Mouse (Mus musculus): ENCODE data around the gene Sfrp2. TPM values are rescaled to one million over a fixed set of nuclear protein-coding genes. Genes with fewer than 3 reads are reported as not detected.

Sfrp2 gene
- polyA plus RNA-seq, 1 experiment from 2014 or later = 166 TPM

DNA sequence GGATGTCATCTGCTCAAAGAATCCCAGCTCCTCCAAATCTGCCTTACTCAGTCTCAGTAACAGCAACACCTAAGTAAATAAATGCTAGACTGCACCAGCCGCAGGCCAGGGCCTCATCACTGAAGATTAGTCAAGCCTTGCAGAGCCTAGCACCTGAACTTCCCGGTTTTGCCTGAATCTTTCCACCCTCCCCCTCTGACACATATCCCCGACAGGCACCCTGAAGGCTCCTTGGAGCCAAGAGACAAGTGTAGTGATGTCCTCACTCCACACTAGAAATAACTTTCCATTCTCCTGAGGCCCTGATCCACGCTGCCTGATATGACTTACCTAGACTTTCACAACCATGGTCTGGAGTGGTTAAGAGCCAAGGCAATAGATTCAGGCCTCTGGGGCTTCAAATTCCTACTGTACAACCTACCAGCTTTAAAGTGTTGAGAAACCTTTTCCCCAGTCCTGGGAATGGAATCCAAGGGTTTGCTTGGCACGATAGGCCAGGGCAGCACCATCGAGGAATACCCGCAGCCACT, 21.7 kb downstream of the Sfrp2 start:
- 69% methylated on average over 7 of the region's 7 CpGs for WGBS
- Histone ChIP-seq H3K9ac (replicated peaks; ENCODE audit: low read length) (no peak overlapping the region), H3K27me3 (ENCODE audit: insufficient read depth, low read length) (peaks cover 4% of the 10 kb centered on the region; the same call in 1 of the 2 replicates), H3K27ac (ENCODE audit: low read length) (no peak overlapping the region), H3K4me3 (ENCODE audit: low read length) (no peak overlapping the region), H3K9me3 (ENCODE audit: low read length) (no peaks in the 10 kb centered on the region), H3K36me3 (ENCODE audit: insufficient read depth, low read length) (no peaks in the 10 kb centered on the region), H3K4me1 (ENCODE audit: insufficient read depth, low read length) (peaks cover 23% of the 10 kb centered on the region), H3K4me2 (replicated peaks; ENCODE audit: low read depth, low read length) (no peak overlapping the region)
- no peak for ATAC-seq (ENCODE audit: low FRiP score, low TSS enrichment)

- H3K27ac ChIP-seq (ENCODE audit: low read length) = no peak overlapping the region
- peaks cover 4% of the 10 kb centered on the region; the same call in 1 of the 2 replicates for H3K27me3 ChIP-seq (ENCODE audit: insufficient read depth, low read length)
- H3K4me3 ChIP-seq (ENCODE audit: low read length) = peak overlapping the region; percentile 66
- peak overlapping the region; percentile 69 for H3K9ac ChIP-seq (replicated peaks; ENCODE audit: low read length)
- peak; percentile 79 for ATAC-seq (ENCODE audit: low FRiP score, low TSS enrichment)
- WGBS = 3% methylated on average over 43 of the region's 44 CpGs
- H3K9me3 ChIP-seq (ENCODE audit: low read length) = no peaks in the 10 kb centered on the region
- peaks cover 8% of the 10 kb centered on the region for H3K4me1 ChIP-seq (ENCODE audit: insufficient read depth, low read length)
- no peaks in the 10 kb centered on the region for H3K36me3 ChIP-seq (ENCODE audit: insufficient read depth, low read length)
- peak overlapping the region; percentile 86 for H3K4me2 ChIP-seq (replicated peaks; ENCODE audit: low read depth, low read length)
Observed at GRCm38 (mm10) chr3:83789651-83790451, 23.7 kb downstream of the Sfrp2 start.

DNA sequence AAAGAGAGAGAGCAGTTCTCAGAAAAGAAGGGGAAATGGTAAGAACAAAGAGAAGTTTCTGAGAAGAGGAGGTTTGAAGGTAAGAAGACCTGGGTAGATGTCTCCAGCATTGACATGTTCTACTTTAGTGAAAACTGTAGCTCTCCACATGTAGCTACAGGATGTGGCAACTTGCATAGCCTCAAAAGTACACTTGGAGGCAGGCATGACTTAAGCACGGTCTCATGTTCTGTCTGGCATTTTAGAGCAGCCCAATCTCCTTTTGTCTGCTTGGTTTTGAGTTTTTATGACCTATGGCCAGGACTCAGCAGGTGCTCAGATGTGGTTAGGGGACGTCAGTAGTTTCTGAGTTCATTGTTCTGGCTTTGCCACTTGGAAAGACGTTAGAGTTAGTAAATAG, 25.3 kb downstream of the Sfrp2 start:
- no peak overlapping the region for H3K4me3 ChIP-seq (ENCODE audit: low read length)
- no peak for ATAC-seq (ENCODE audit: low FRiP score, low TSS enrichment)
- WGBS = 74% methylated on average over 3 of the region's 3 CpGs
- H3K36me3 ChIP-seq (ENCODE audit: insufficient read depth, low read length) = no peaks in the 10 kb centered on the region
- no peak overlapping the region for H3K9ac ChIP-seq (replicated peaks; ENCODE audit: low read length)
- no peak overlapping the region for H3K27ac ChIP-seq (ENCODE audit: low read length)
- no peak overlapping the region for H3K4me2 ChIP-seq (replicated peaks; ENCODE audit: low read depth, low read length)
- peaks cover 5% of the 10 kb centered on the region; the same call in 1 of the 2 replicates for H3K4me1 ChIP-seq (ENCODE audit: insufficient read depth, low read length)
- H3K27me3 ChIP-seq (ENCODE audit: insufficient read depth, low read length) = peaks cover 4% of the 10 kb centered on the region; the same call in 1 of the 2 replicates
- H3K9me3 ChIP-seq (ENCODE audit: low read length) = no peaks in the 10 kb centered on the region

- Histone ChIP-seq H3K4me3 (ENCODE audit: low read length) (no peak overlapping the region), H3K9me3 (ENCODE audit: low read length) (peaks cover 6% of the 10 kb centered on the region), H3K9ac (replicated peaks; ENCODE audit: low read length) (no peak overlapping the region), H3K4me1 (ENCODE audit: insufficient read depth, low read length) (no peaks in the 10 kb centered on the region), H3K27me3 (ENCODE audit: insufficient read depth, low read length) (no peaks in the 10 kb centered on the region), H3K4me2 (replicated peaks; ENCODE audit: low read depth, low read length) (no peak overlapping the region), H3K27ac (ENCODE audit: low read length) (no peak overlapping the region), H3K36me3 (ENCODE audit: insufficient read depth, low read length) (no peaks in the 10 kb centered on the region)
- no peak for ATAC-seq (ENCODE audit: low FRiP score, low TSS enrichment)
- WGBS = 52% methylated on average over 6 of the region's 6 CpGs
Observed at GRCm38 (mm10) chr3:83797098-83797497, 31.0 kb downstream of the Sfrp2 start.

DNA sequence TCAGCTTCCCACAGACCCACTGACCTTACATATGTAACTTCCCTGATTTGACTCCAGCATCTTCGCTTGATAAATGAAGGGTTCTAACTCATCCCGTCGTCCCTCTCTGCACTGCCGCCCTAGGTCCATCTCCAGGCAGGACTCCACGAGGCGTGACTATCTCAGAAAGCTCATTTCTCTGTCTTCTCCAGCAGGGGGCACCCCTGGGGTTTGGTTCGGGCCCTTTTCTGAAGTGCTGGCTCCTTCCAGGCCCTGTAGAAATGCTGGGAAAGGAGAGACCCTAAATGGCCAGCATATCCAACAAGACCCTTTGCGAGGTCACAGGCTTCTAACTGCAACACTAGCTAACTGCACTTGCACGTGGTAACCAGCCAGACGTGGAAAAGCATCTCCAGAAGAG, 31.7 kb downstream of the Sfrp2 start:
- peak; percentile 77 for ATAC-seq (ENCODE audit: low FRiP score, low TSS enrichment)
- H3K9ac ChIP-seq (replicated peaks; ENCODE audit: low read length) = 0 out of 2 replicates have a peak overlapping the region, but pooled peaks have one; percentile 5
- 4% methylated on average over 10 of the region's 10 CpGs for WGBS
- H3K9me3 ChIP-seq (ENCODE audit: low read length) = peaks cover 6% of the 10 kb centered on the region
- H3K4me3 ChIP-seq (ENCODE audit: low read length) = no peak overlapping the region
- H3K36me3 ChIP-seq (ENCODE audit: insufficient read depth, low read length) = no peaks in the 10 kb centered on the region
- peak overlapping the region; percentile 15; the same call in 1 of the 2 replicates for H3K4me2 ChIP-seq (replicated peaks; ENCODE audit: low read depth, low read length)
- no peak overlapping the region for H3K27ac ChIP-seq (ENCODE audit: low read length)
- H3K27me3 ChIP-seq (ENCODE audit: insufficient read depth, low read length) = no peaks in the 10 kb centered on the region
- no peaks in the 10 kb centered on the region for H3K4me1 ChIP-seq (ENCODE audit: insufficient read depth, low read length)

GRCm38 (mm10) chr3:83799486-83799885, 33.4 kb downstream of the Sfrp2 start:
- no peaks in the 10 kb centered on the region for H3K36me3 ChIP-seq (ENCODE audit: insufficient read depth, low read length)
- no peaks in the 10 kb centered on the region for H3K4me1 ChIP-seq (ENCODE audit: insufficient read depth, low read length)
- H3K9ac ChIP-seq (replicated peaks; ENCODE audit: low read length) = no peak overlapping the region
- no peak for ATAC-seq (ENCODE audit: low FRiP score, low TSS enrichment)
- H3K9me3 ChIP-seq (ENCODE audit: low read length) = peaks cover 6% of the 10 kb centered on the region
- H3K27ac ChIP-seq (ENCODE audit: low read length) = no peak overlapping the region
- H3K4me3 ChIP-seq (ENCODE audit: low read length) = no peak overlapping the region
- no peaks in the 10 kb centered on the region for H3K27me3 ChIP-seq (ENCODE audit: insufficient read depth, low read length)
- H3K4me2 ChIP-seq (replicated peaks; ENCODE audit: low read depth, low read length) = no peak overlapping the region
- 90% methylated on average over 7 of the region's 7 CpGs for WGBS

GRCm38 (mm10) chr3:83801649-83802155, 35.6 kb downstream of the Sfrp2 start:
- Histone ChIP-seq H3K27ac (ENCODE audit: low read length) (no peak overlapping the region), H3K9me3 (ENCODE audit: low read length) (peaks cover 6% of the 10 kb centered on the region), H3K4me1 (ENCODE audit: insufficient read depth, low read length) (no peaks in the 10 kb centered on the region), H3K36me3 (ENCODE audit: insufficient read depth, low read length) (no peaks in the 10 kb centered on the region), H3K4me2 (replicated peaks; ENCODE audit: low read depth, low read length) (no peak overlapping the region), H3K27me3 (ENCODE audit: insufficient read depth, low read length) (no peaks in the 10 kb centered on the region), H3K9ac (replicated peaks; ENCODE audit: low read length) (no peak overlapping the region), H3K4me3 (ENCODE audit: low read length) (no peak overlapping the region)
- WGBS = 96% methylated on average over 4 of the region's 4 CpGs
- no peak for ATAC-seq (ENCODE audit: low FRiP score, low TSS enrichment)

DNA sequence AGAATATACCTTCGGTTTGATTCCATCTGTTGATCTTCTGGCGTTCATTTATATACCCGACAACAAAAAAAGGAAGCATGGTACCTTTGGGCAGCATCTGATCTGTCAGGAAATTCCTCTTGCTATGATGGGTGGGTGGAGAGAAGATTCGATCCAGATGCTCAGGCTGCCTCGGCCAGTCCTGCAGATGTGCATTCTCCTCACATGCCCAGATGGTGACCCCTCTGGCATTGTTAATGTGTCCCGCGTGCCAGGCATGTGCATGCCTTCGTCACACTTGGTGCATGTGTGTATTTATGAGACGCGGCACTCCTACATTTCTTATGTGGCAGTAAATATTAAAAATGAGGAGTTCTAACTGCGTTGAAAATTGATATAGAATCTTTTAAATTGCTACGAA, 42.4 kb downstream of the Sfrp2 start:
- WGBS = 85% methylated on average over 12 of the region's 12 CpGs
- ATAC-seq (ENCODE audit: low FRiP score, low TSS enrichment) = no peak
- H3K27ac ChIP-seq (ENCODE audit: low read length) = no peak overlapping the region

DNA sequence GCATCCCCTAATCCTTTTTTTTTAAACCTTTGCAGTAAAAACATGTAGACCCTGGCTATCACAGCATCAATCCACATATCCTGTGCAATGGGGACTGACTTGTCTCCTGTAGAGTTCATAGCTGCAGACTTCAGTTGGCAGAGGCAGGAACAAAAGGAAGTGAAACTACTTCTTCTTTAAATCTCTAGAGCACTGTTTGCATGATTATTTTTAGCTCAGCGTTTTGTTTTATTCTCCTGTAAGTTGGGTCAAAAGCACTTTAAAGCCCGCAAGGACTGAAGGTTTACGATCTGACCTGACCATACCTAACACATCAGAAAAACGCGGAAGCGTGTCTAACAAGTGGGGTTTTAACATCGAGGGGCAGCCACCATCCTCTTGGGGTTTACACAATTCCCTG, 45.9 kb downstream of the Sfrp2 start:
- H3K4me3 ChIP-seq (ENCODE audit: low read length) = no peak overlapping the region
- no peaks in the 10 kb centered on the region for H3K4me1 ChIP-seq (ENCODE audit: insufficient read depth, low read length)
- no peak overlapping the region for H3K9ac ChIP-seq (replicated peaks; ENCODE audit: low read length)
- H3K27ac ChIP-seq (ENCODE audit: low read length) = no peak overlapping the region
- no peaks in the 10 kb centered on the region for H3K27me3 ChIP-seq (ENCODE audit: insufficient read depth, low read length)
- no peaks in the 10 kb centered on the region for H3K9me3 ChIP-seq (ENCODE audit: low read length)
- H3K36me3 ChIP-seq (ENCODE audit: insufficient read depth, low read length) = no peaks in the 10 kb centered on the region
- ATAC-seq (ENCODE audit: low FRiP score, low TSS enrichment) = no peak
- H3K4me2 ChIP-seq (replicated peaks; ENCODE audit: low read depth, low read length) = no peak overlapping the region
- WGBS = 30% methylated on average over 7 of the region's 7 CpGs

More for the DNA sequence above, 42.4 kb downstream of the Sfrp2 start:
- Histone ChIP-seq H3K4me1 (ENCODE audit: insufficient read depth, low read length) (no peaks in the 10 kb centered on the region), H3K9me3 (ENCODE audit: low read length) (no peaks in the 10 kb centered on the region), H3K27me3 (ENCODE audit: insufficient read depth, low read length) (no peaks in the 10 kb centered on the region), H3K36me3 (ENCODE audit: insufficient read depth, low read length) (no peaks in the 10 kb centered on the region), H3K4me2 (replicated peaks; ENCODE audit: low read depth, low read length) (no peak overlapping the region), H3K9ac (replicated peaks; ENCODE audit: low read length) (no peak overlapping the region), H3K4me3 (ENCODE audit: low read length) (no peak overlapping the region)

DNA sequence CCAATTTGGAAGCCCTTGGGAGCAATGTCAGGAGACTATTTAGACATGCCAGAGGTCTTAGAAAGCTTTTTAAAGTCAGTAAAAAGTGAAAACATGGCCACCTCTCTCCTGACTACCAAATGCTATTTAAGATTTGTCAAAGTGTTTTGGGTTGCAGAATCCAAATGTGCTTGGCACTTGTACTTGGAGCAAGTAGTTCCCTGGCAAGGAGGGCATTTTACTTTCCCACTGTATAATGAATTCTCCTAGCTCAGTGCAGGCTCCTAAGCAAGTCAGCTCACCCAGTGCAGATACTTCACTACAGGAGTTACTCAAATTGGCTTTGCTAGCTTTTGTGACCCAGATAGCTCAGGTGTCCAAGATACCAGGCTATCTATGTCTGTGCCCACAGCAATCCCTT, 46.7 kb downstream of the Sfrp2 start:
- H3K9ac ChIP-seq (replicated peaks; ENCODE audit: low read length) = no peak overlapping the region
- no peak overlapping the region for H3K27ac ChIP-seq (ENCODE audit: low read length)
- no peaks in the 10 kb centered on the region for H3K9me3 ChIP-seq (ENCODE audit: low read length)
- no peak for ATAC-seq (ENCODE audit: low FRiP score, low TSS enrichment)
- H3K27me3 ChIP-seq (ENCODE audit: insufficient read depth, low read length) = no peaks in the 10 kb centered on the region
- H3K4me3 ChIP-seq (ENCODE audit: low read length) = no peak overlapping the region
- H3K4me2 ChIP-seq (replicated peaks; ENCODE audit: low read depth, low read length) = no peak overlapping the region
- H3K4me1 ChIP-seq (ENCODE audit: insufficient read depth, low read length) = no peaks in the 10 kb centered on the region
- H3K36me3 ChIP-seq (ENCODE audit: insufficient read depth, low read length) = no peaks in the 10 kb centered on the region

Measured in kidney, embryonic 16.5 days (tissue).